Mouse (Mus musculus) heart, postnatal 0 days (tissue): ENCODE results near the gene Jarid2.

Source experiments
- CTCF ChIP-seq: IDR thresholded peaks from 2 replicates; pipeline ENCODE4 v1.5.1; 2016; ENCODE audit warnings: antibody characterized with exemption, control low read depth, low read depth
- EP300 ChIP-seq: IDR thresholded peaks from 2 replicates; pipeline ENCODE4 v1.6.1; 2016; ENCODE audit warnings: antibody characterized with exemption, low read depth

DNA sequence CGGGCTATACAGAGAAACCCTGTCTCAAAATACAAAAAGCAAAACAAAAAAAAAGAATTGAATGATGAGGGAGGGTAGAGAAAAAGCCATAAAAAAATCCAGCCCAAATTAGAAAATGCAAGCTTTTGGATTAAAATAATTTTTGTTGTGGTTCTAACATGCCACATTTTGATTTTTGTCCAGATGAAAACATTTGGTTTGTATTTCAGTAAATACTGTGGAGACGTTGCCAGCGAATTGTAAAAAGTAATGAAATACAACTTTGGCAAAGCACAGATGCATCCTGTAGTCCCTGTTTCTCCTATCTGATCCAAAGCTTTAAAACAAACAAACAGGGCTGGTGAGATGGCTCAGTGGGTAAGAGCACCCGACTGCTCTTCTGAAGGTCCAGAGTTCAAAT, 151.7 kb downstream of the Jarid2 start:
- no peak for TF ChIP-seq CTCF
- no peak for TF ChIP-seq EP300
